Mouse (Mus musculus): ENCODE data around the gene Zfp952. TPM values are rescaled to one million over a fixed set of nuclear protein-coding genes. Genes with fewer than 3 reads are reported as not detected.

Gene Zfp952
- 3.6 TPM for polyA plus RNA-seq (2015; fragmentation: Illumina TruSeq; extraction: RNeasy Lipid Tissue Mini Kit (QIAGEN cat#74804); ENCODE audit: insufficient read depth, low read depth, low replicate concordance)

DNA sequence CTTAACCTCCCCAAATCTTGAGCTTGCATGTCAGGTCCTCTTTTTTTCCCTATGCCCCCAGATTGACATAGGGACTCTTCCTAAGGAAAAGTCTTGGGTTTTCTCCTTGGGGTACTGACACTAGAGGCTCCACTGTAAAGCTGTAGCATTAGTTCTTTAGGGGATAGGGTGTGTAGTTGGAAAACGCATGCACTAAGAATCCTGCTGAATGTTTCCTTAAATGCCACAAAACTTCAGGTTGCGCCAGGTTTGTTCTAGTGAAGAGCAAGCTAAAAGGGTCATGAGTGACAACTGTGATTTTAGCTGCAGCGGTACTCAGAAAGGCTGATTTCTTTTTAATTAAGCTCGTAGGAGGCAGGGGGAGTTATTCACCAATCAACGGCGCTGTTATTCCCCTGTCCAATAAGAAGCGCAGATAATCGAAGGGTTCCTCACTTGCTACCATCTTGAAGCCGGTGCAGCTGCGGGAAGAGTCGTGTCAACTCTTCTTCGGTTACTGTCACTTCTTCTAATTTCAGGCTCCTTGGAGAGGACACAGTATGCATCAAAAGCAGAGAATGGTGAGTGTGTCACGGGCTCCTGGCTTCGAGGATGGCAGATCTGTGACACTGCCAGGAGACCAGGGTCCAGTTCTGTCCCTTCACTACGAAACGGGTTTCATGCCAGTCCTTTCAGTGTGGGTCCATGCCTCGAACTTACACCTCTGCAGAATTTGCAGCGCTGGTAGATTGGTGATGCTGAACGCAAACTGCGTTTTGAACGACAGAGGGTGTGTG, at the start of gene Zfp952:
Gene Zfp952 (plus strand): TSS at position 431 of the 776 bp plus-strand sequence.

GRCm38 (mm10) chr17:32947215-32947914, 45.6 kb upstream of the Zfp952 start, which contains the start of gene Cyp4f13:
Gene Cyp4f13, minus strand, starts transcription at chr17:32947402.

GRCm38 (mm10) chr17:32965623-32966290, 27.2 kb upstream of the Zfp952 start, which contains the start of gene Zfp472:
Gene Zfp472, plus strand, starts transcription at chr17:32965814.

GRCm38 (mm10) chr17:33032900-33033891, 40.3 kb downstream of the Zfp952 start, which contains the start of gene Zfp763:
Gene Zfp763, minus strand, starts transcription at chr17:33033402.

Other genes starting within 250 kb of the Zfp952 start
- gene Zfp871, start 204.8 kb upstream of the Zfp952 start, polyA plus RNA-seq (2015; fragmentation: Illumina TruSeq; extraction: RNeasy Lipid Tissue Mini Kit (QIAGEN cat#74804); ENCODE audit: insufficient read depth, low read depth, low replicate concordance) = 5.8 TPM
- gene Zfp811, start 183.2 kb upstream of the Zfp952 start, polyA plus RNA-seq (2015; fragmentation: Illumina TruSeq; extraction: RNeasy Lipid Tissue Mini Kit (QIAGEN cat#74804); ENCODE audit: insufficient read depth, low read depth, low replicate concordance) = 0.66 TPM
- gene Zfp799, start 162.9 kb upstream of the Zfp952 start, polyA plus RNA-seq (2015; fragmentation: Illumina TruSeq; extraction: RNeasy Lipid Tissue Mini Kit (QIAGEN cat#74804); ENCODE audit: insufficient read depth, low read depth, low replicate concordance) = 0.79 TPM
- gene Zfp870, start 101.5 kb upstream of the Zfp952 start, polyA plus RNA-seq (2015; fragmentation: Illumina TruSeq; extraction: RNeasy Lipid Tissue Mini Kit (QIAGEN cat#74804); ENCODE audit: insufficient read depth, low read depth, low replicate concordance) = 1.5 TPM
- gene Cyp4f14, start 75.8 kb upstream of the Zfp952 start, polyA plus RNA-seq (2015; fragmentation: Illumina TruSeq; extraction: RNeasy Lipid Tissue Mini Kit (QIAGEN cat#74804); ENCODE audit: insufficient read depth, low read depth, low replicate concordance) = 0.66 TPM
- gene Cyp4f13, start 45.7 kb upstream of the Zfp952 start, polyA plus RNA-seq (2015; fragmentation: Illumina TruSeq; extraction: RNeasy Lipid Tissue Mini Kit (QIAGEN cat#74804); ENCODE audit: insufficient read depth, low read depth, low replicate concordance) = 31.3 TPM
- gene Zfp472, start 27.3 kb upstream of the Zfp952 start, polyA plus RNA-seq (2015; fragmentation: Illumina TruSeq; extraction: RNeasy Lipid Tissue Mini Kit (QIAGEN cat#74804); ENCODE audit: insufficient read depth, low read depth, low replicate concordance) = 1.3 TPM
- 0.78 TPM for gene Zfp763, start 40.3 kb downstream of the Zfp952 start, polyA plus RNA-seq (2015; fragmentation: Illumina TruSeq; extraction: RNeasy Lipid Tissue Mini Kit (QIAGEN cat#74804); ENCODE audit: insufficient read depth, low read depth, low replicate concordance)
- gene 4921501E09Rik, start 74.9 kb downstream of the Zfp952 start, polyA plus RNA-seq (2015; fragmentation: Illumina TruSeq; extraction: RNeasy Lipid Tissue Mini Kit (QIAGEN cat#74804); ENCODE audit: insufficient read depth, low read depth, low replicate concordance) = not detected
- gene Zfp563, start 96.2 kb downstream of the Zfp952 start, polyA plus RNA-seq (2015; fragmentation: Illumina TruSeq; extraction: RNeasy Lipid Tissue Mini Kit (QIAGEN cat#74804); ENCODE audit: insufficient read depth, low read depth, low replicate concordance) = 1.9 TPM
- gene Morc2b, start 146.6 kb downstream of the Zfp952 start, polyA plus RNA-seq (2015; fragmentation: Illumina TruSeq; extraction: RNeasy Lipid Tissue Mini Kit (QIAGEN cat#74804); ENCODE audit: insufficient read depth, low read depth, low replicate concordance) = not detected
- gene Olfr55, start 175.3 kb downstream of the Zfp952 start, polyA plus RNA-seq (2015; fragmentation: Illumina TruSeq; extraction: RNeasy Lipid Tissue Mini Kit (QIAGEN cat#74804); ENCODE audit: insufficient read depth, low read depth, low replicate concordance) = not detected
- gene Olfr239, start 198.2 kb downstream of the Zfp952 start, polyA plus RNA-seq (2015; fragmentation: Illumina TruSeq; extraction: RNeasy Lipid Tissue Mini Kit (QIAGEN cat#74804); ENCODE audit: insufficient read depth, low read depth, low replicate concordance) = not detected
- gene Olfr1564, start 228.6 kb downstream of the Zfp952 start, polyA plus RNA-seq (2015; fragmentation: Illumina TruSeq; extraction: RNeasy Lipid Tissue Mini Kit (QIAGEN cat#74804); ENCODE audit: insufficient read depth, low read depth, low replicate concordance) = not detected